Mouse (Mus musculus) heart, embryonic 13.5 days (tissue): ENCODE data around the gene Hmx1. TPM values are rescaled to one million over a fixed set of nuclear protein-coding genes. Genes with fewer than 3 reads are reported as not detected.

Experiments used
- ATAC-seq: fragments of 200-750 bp; cut with Nextera tagmentation; 2 replicates; pipeline ENCODE4 v1.8.0; 2017; ENCODE audit warnings: moderate TSS enrichment; ENCODE audit not compliant: insufficient number of reproducible peaks, low FRiP score, low TSS enrichment; ENCODE audit errors: extremely low read depth
- H3K27ac ChIP-seq: fragments of 300-500 bp; sonication (generic); replicated peaks from 2 replicates; pipeline ENCODE4 v1.5.1; 2015; ENCODE audit warnings: moderate library complexity, mild to moderate bottlenecking, inconsistent platforms
- H3K27me3 ChIP-seq: fragments of 300-500 bp; sonication (generic); replicated peaks from 2 replicates; pipeline ENCODE4 v1.6.1; 2015; ENCODE audit warnings: mild to moderate bottlenecking, inconsistent platforms
- H3K36me3 ChIP-seq: fragments of 300-500 bp; sonication (generic); 2 replicates; pipeline ENCODE4 v1.6.1; 2015; ENCODE audit warnings: mild to moderate bottlenecking, inconsistent platforms
- H3K4me1 ChIP-seq: fragments of 300-500 bp; sonication (generic); 2 replicates; pipeline ENCODE4 v1.6.1; 2015; ENCODE audit warnings: inconsistent platforms
- H3K4me2 ChIP-seq: fragments of 300-500 bp; sonication (generic); 2 replicates; pipeline ENCODE4 v1.6.1; 2015; ENCODE audit warnings: inconsistent platforms, mild to moderate bottlenecking, moderate library complexity
- H3K4me3 ChIP-seq: fragments of 300-500 bp; sonication (generic); 2 replicates; pipeline ENCODE4 v1.5.1; 2015; ENCODE audit warnings: moderate library complexity, mild to moderate bottlenecking, inconsistent platforms
- H3K9ac ChIP-seq: fragments of 300-500 bp; sonication (generic); 2 replicates; pipeline ENCODE4 v1.6.1; 2015; ENCODE audit warnings: inconsistent platforms, mild to moderate bottlenecking, moderate library complexity
- H3K9me3 ChIP-seq: fragments of 300-500 bp; sonication (generic); 2 replicates; pipeline ENCODE4 v1.6.1; 2016; ENCODE audit warnings: inconsistent platforms
- WGBS: fragments of 180-500 bp; shearing (Covaris S2); methylation state at CpG from one replicate; pipeline ENCODE4 v1.1.7; 2015; ENCODE audit warnings: mixed read lengths; 5-methylcytosine and 5-hydroxymethylcytosine counted together
- polyA plus RNA-seq: library from polyadenylated mRNA; unstranded; fragments of >200 nt; fragmentation: Nextera tagmentation; extraction: Ambion mirVana; gene quantifications from 2 replicates; pipeline ENCODE4 v1.2.1, GENCODE M21; 2015

The Hmx1 gene
- polyA plus RNA-seq, 1 experiment from 2014 or later = 0.13 TPM

- Histone ChIP-seq H3K27me3 (peaks cover 100% of the 10 kb centered on the region), H3K4me3 (peak overlapping the region; percentile 60), H3K4me1 (peaks cover 27% of the 10 kb centered on the region), H3K9ac (no peak overlapping the region), H3K9me3 (no peaks in the 10 kb centered on the region), H3K27ac (no peak overlapping the region), H3K36me3 (no peaks in the 10 kb centered on the region), H3K4me2 (peak overlapping the region; percentile 75; the same call in 1 of the 2 replicates)
- WGBS = 4% methylated on average over 11 of the region's 11 CpGs
- no peak for ATAC-seq
Measured at GRCm38 (mm10) chr5:35389441-35389840, 533 bp downstream of the Hmx1 start.

- H3K4me3 ChIP-seq = no peak overlapping the region
Measured at GRCm38 (mm10) chr5:35389915-35390314, 1.0 kb downstream of the Hmx1 start.

GRCm38 (mm10) chr5:35390848-35391655 lies 2.1 kb downstream of the Hmx1 start:
- no peaks in the 10 kb centered on the region for H3K9me3 ChIP-seq
- peak overlapping the region; percentile 19; the same call in 1 of the 2 replicates for H3K9ac ChIP-seq
- 3% methylated on average over 22 of the region's 22 CpGs for WGBS
- peak overlapping the region; percentile 53 for H3K4me3 ChIP-seq
- ATAC-seq = no peak
- peaks cover 27% of the 10 kb centered on the region for H3K4me1 ChIP-seq
- H3K4me2 ChIP-seq = peak overlapping the region; percentile 75
- no peaks in the 10 kb centered on the region for H3K36me3 ChIP-seq
- H3K27ac ChIP-seq = no peak overlapping the region
- H3K27me3 ChIP-seq = peaks cover 100% of the 10 kb centered on the region

More at GRCm38 (mm10) chr5:35389915-35390314, 1.0 kb downstream of the Hmx1 start:
- no peak overlapping the region for H3K27ac ChIP-seq
- no peak for ATAC-seq
- H3K9me3 ChIP-seq = no peaks in the 10 kb centered on the region
- peaks cover 100% of the 10 kb centered on the region for H3K27me3 ChIP-seq
- no peak overlapping the region for H3K4me2 ChIP-seq
- 14% methylated on average over 3 of the region's 3 CpGs for WGBS
- peaks cover 27% of the 10 kb centered on the region for H3K4me1 ChIP-seq
- no peaks in the 10 kb centered on the region for H3K36me3 ChIP-seq
- H3K9ac ChIP-seq = no peak overlapping the region

- H3K27me3 ChIP-seq = peaks cover 98% of the 10 kb centered on the region
- H3K9ac ChIP-seq = peak overlapping the region; percentile 28; the same call in 1 of the 2 replicates
- peaks cover 27% of the 10 kb centered on the region for H3K4me1 ChIP-seq
- H3K36me3 ChIP-seq = no peaks in the 10 kb centered on the region
- no peak for ATAC-seq
- H3K27ac ChIP-seq = no peak overlapping the region
- under 1% methylated on average over 85 of the region's 88 CpGs for WGBS
- peak overlapping the region; percentile 75 for H3K4me2 ChIP-seq
- no peaks in the 10 kb centered on the region for H3K9me3 ChIP-seq
- peak overlapping the region; percentile 53 for H3K4me3 ChIP-seq
Measured at GRCm38 (mm10) chr5:35391656-35392333, 2.9 kb downstream of the Hmx1 start.

- Histone ChIP-seq H3K4me1 (peaks cover 31% of the 10 kb centered on the region), H3K4me3 (peak overlapping the region; percentile 53), H3K27me3 (peaks cover 98% of the 10 kb centered on the region), H3K4me2 (peak overlapping the region; percentile 75), H3K27ac (no peak overlapping the region), H3K9ac (0 out of 2 replicates have a peak overlapping the region, but pooled peaks have one; percentile 28), H3K9me3 (no peaks in the 10 kb centered on the region), H3K36me3 (no peaks in the 10 kb centered on the region)
- no peak for ATAC-seq
- 2% methylated on average over 37 of the region's 37 CpGs for WGBS
Measured at GRCm38 (mm10) chr5:35392334-35392695, 3.4 kb downstream of the Hmx1 start.

GRCm38 (mm10) chr5:35395566-35396440 lies 6.9 kb downstream of the Hmx1 start:
- ATAC-seq = no peak
- Histone ChIP-seq H3K9me3 (no peaks in the 10 kb centered on the region), H3K9ac (no peak overlapping the region), H3K27ac (no peak overlapping the region), H3K4me2 (0 out of 2 replicates have a peak overlapping the region, but pooled peaks have one; percentile 5), H3K4me1 (peaks cover 21% of the 10 kb centered on the region), H3K27me3 (peaks cover 98% of the 10 kb centered on the region), H3K4me3 (peak overlapping the region; percentile 20), H3K36me3 (no peaks in the 10 kb centered on the region)
- WGBS = 4% methylated on average over 9 of the region's 9 CpGs

- under 1% methylated on average over 57 of the region's 57 CpGs for WGBS
- Histone ChIP-seq H3K9ac (no peak overlapping the region), H3K27ac (no peak overlapping the region), H3K27me3 (peaks cover 98% of the 10 kb centered on the region), H3K9me3 (no peaks in the 10 kb centered on the region), H3K4me1 (peaks cover 13% of the 10 kb centered on the region), H3K4me3 (peak overlapping the region; percentile 24), H3K4me2 (peak overlapping the region; percentile 45), H3K36me3 (no peaks in the 10 kb centered on the region)
- no peak for ATAC-seq
Measured at GRCm38 (mm10) chr5:35396976-35397641, 8.2 kb downstream of the Hmx1 start.

- peak overlapping the region; percentile 45 for H3K4me2 ChIP-seq
Measured at GRCm38 (mm10) chr5:35397642-35398309, 8.9 kb downstream of the Hmx1 start.

GRCm38 (mm10) chr5:35398310-35398910 lies 9.5 kb downstream of the Hmx1 start:
- no peak overlapping the region for H3K4me3 ChIP-seq
- H3K4me1 ChIP-seq = peaks cover 9% of the 10 kb centered on the region
- H3K4me2 ChIP-seq = no peak overlapping the region
- no peaks in the 10 kb centered on the region for H3K9me3 ChIP-seq
- H3K9ac ChIP-seq = no peak overlapping the region
- H3K27ac ChIP-seq = no peak overlapping the region
- 3% methylated on average over 14 of the region's 14 CpGs for WGBS
- peaks cover 98% of the 10 kb centered on the region for H3K27me3 ChIP-seq
- no peaks in the 10 kb centered on the region for H3K36me3 ChIP-seq
- ATAC-seq = no peak

More at GRCm38 (mm10) chr5:35397642-35398309, 8.9 kb downstream of the Hmx1 start:
- Histone ChIP-seq H3K27me3 (peaks cover 98% of the 10 kb centered on the region), H3K9ac (no peak overlapping the region), H3K4me1 (peaks cover 9% of the 10 kb centered on the region), H3K4me3 (peak overlapping the region; percentile 24), H3K36me3 (no peaks in the 10 kb centered on the region), H3K27ac (no peak overlapping the region), H3K9me3 (no peaks in the 10 kb centered on the region)
- WGBS = 1% methylated on average over 39 of the region's 52 CpGs
- ATAC-seq = no peak

GRCm38 (mm10) chr5:35399061-35399460 lies 10.2 kb downstream of the Hmx1 start:
- no peak overlapping the region for H3K4me2 ChIP-seq
- H3K9ac ChIP-seq = no peak overlapping the region
- H3K4me1 ChIP-seq = peaks cover 9% of the 10 kb centered on the region
- H3K4me3 ChIP-seq = no peak overlapping the region
- H3K9me3 ChIP-seq = no peaks in the 10 kb centered on the region
- H3K27me3 ChIP-seq = peaks cover 98% of the 10 kb centered on the region
- H3K27ac ChIP-seq = no peak overlapping the region
- 6% methylated on average over 7 of the region's 7 CpGs for WGBS
- H3K36me3 ChIP-seq = no peaks in the 10 kb centered on the region
- no peak for ATAC-seq
